Mouse (Mus musculus): ENCODE measurements at regions not wholly inside any gene's neighbourhood (a gene's known extent, or its start where the extent isn't known, plus 50 kb on each side); places are given as distances from the start of the nearest gene placed in this dataset.

- Histone ChIP-seq H3K27ac (no peak overlapping the region), H3K9me3 (ENCODE audit: control insufficient read depth, low read length) (no peaks in the 10 kb centered on the region), H3K4me3 (ENCODE audit: insufficient read depth in 1 of 2, low read depth in 2 of 2, low read length in 2 of 2) (no peak overlapping the region), H3K9ac (replicated peaks) (no peak overlapping the region), H3K4me2 (ENCODE audit: low read depth) (no peak overlapping the region), H3K27me3 (ENCODE audit: control insufficient read depth, insufficient read depth, low read length) (no peaks in the 10 kb centered on the region), H3K4me1 (replicated peaks; ENCODE audit: control insufficient read depth in 2 of 2, insufficient read depth in 2 of 2, low read length in 1 of 2) (no peaks in the 10 kb centered on the region), H3K36me3 (replicated peaks; ENCODE audit: control insufficient read depth, insufficient read depth, low read depth) (no peaks in the 10 kb centered on the region)
- DNase-seq (ENCODE audit: low read depth in 3 of 3, low spot score in 3 of 3) = no peak
- TF ChIP-seq EP300 (IDR thresholded peaks at IDR 0.05; ENCODE audit: low read depth) (no peak), CTCF (IDR thresholded peaks at IDR 0.05; ENCODE audit: low read depth) (no peak)
- no peak for ATAC-seq (ENCODE audit: insufficient read depth)
- WGBS (ENCODE audit: insufficient replicate concordance) = 33% methylated on average over 1 of the region's 1 CpGs
Observed at GRCm38 (mm10) chr12:54283011-54283410, 79.4 kb upstream of the Egln3 start.

GRCm38 (mm10) chr12:54282281-54282921, 78.7 kb upstream of the Egln3 start:
- WGBS (ENCODE audit: insufficient replicate concordance) = 38% methylated on average over 4 of the region's 4 CpGs
- Histone ChIP-seq H3K36me3 (replicated peaks; ENCODE audit: control insufficient read depth, insufficient read depth, low read depth) (no peaks in the 10 kb centered on the region), H3K9me3 (ENCODE audit: control insufficient read depth, low read length) (no peaks in the 10 kb centered on the region), H3K4me2 (ENCODE audit: low read depth) (no peak overlapping the region), H3K4me3 (ENCODE audit: insufficient read depth in 1 of 2, low read depth in 2 of 2, low read length in 2 of 2) (no peak overlapping the region), H3K9ac (replicated peaks) (no peak overlapping the region), H3K4me1 (replicated peaks; ENCODE audit: control insufficient read depth in 2 of 2, insufficient read depth in 2 of 2, low read length in 1 of 2) (no peaks in the 10 kb centered on the region), H3K27ac (no peak overlapping the region), H3K27me3 (ENCODE audit: control insufficient read depth, insufficient read depth, low read length) (no peaks in the 10 kb centered on the region)
- no peak for TF ChIP-seq CTCF (IDR thresholded peaks at IDR 0.05; ENCODE audit: low read depth)
- no peak for TF ChIP-seq EP300 (IDR thresholded peaks at IDR 0.05; ENCODE audit: low read depth)
- DNase-seq (ENCODE audit: low read depth in 3 of 3, low spot score in 3 of 3) = no peak
- no peak for ATAC-seq (ENCODE audit: insufficient read depth)

- no peaks in the 10 kb centered on the region for H3K36me3 ChIP-seq (replicated peaks; ENCODE audit: control insufficient read depth, insufficient read depth, low read depth)
- H3K27me3 ChIP-seq (ENCODE audit: control insufficient read depth, insufficient read depth, low read length) = no peaks in the 10 kb centered on the region
- H3K4me3 ChIP-seq (ENCODE audit: insufficient read depth in 1 of 2, low read depth in 2 of 2, low read length in 2 of 2) = no peak overlapping the region
- H3K27ac ChIP-seq = no peak overlapping the region
- no peak overlapping the region for H3K9ac ChIP-seq (replicated peaks)
- ATAC-seq (ENCODE audit: insufficient read depth) (no peak), DNase-seq (ENCODE audit: low read depth in 3 of 3, low spot score in 3 of 3) (no peak)
- TF ChIP-seq CTCF (IDR thresholded peaks at IDR 0.05; ENCODE audit: low read depth) = no peak
- no peak for TF ChIP-seq EP300 (IDR thresholded peaks at IDR 0.05; ENCODE audit: low read depth)
- no peaks in the 10 kb centered on the region for H3K4me1 ChIP-seq (replicated peaks; ENCODE audit: control insufficient read depth in 2 of 2, insufficient read depth in 2 of 2, low read length in 1 of 2)
- no peak overlapping the region for H3K4me2 ChIP-seq (ENCODE audit: low read depth)
- WGBS (ENCODE audit: insufficient replicate concordance) = 71% methylated on average over 4 of the region's 4 CpGs
- no peaks in the 10 kb centered on the region for H3K9me3 ChIP-seq (ENCODE audit: control insufficient read depth, low read length)
Observed at GRCm38 (mm10) chr12:54280457-54280856, 76.8 kb upstream of the Egln3 start.

- H3K4me1 ChIP-seq (replicated peaks; ENCODE audit: control insufficient read depth in 2 of 2, insufficient read depth in 2 of 2, low read length in 1 of 2) = no peaks in the 10 kb centered on the region
- no peak for ATAC-seq (ENCODE audit: insufficient read depth)
- H3K9ac ChIP-seq (replicated peaks) = no peak overlapping the region
- H3K27ac ChIP-seq = no peak overlapping the region
- no peak for DNase-seq (ENCODE audit: low read depth in 3 of 3, low spot score in 3 of 3)
- no peaks in the 10 kb centered on the region for H3K9me3 ChIP-seq (ENCODE audit: control insufficient read depth, low read length)
- H3K27me3 ChIP-seq (ENCODE audit: control insufficient read depth, insufficient read depth, low read length) = no peaks in the 10 kb centered on the region
- TF ChIP-seq EP300 (IDR thresholded peaks at IDR 0.05; ENCODE audit: low read depth) (no peak), CTCF (IDR thresholded peaks at IDR 0.05; ENCODE audit: low read depth) (no peak)
- H3K4me3 ChIP-seq (ENCODE audit: insufficient read depth in 1 of 2, low read depth in 2 of 2, low read length in 2 of 2) = no peak overlapping the region
- no peak overlapping the region for H3K4me2 ChIP-seq (ENCODE audit: low read depth)
- 69% methylated on average over 3 of the region's 3 CpGs for WGBS (ENCODE audit: insufficient replicate concordance)
- no peaks in the 10 kb centered on the region for H3K36me3 ChIP-seq (replicated peaks; ENCODE audit: control insufficient read depth, insufficient read depth, low read depth)
Observed at GRCm38 (mm10) chr12:54280001-54280400, 76.3 kb upstream of the Egln3 start.

GRCm38 (mm10) chr12:54276978-54277537, 73.4 kb upstream of the Egln3 start:
- 60% methylated on average over 7 of the region's 7 CpGs for WGBS (ENCODE audit: insufficient replicate concordance)

More at GRCm38 (mm10) chr12:54276978-54277537, 73.4 kb upstream of the Egln3 start:
- no peak overlapping the region for H3K4me2 ChIP-seq (ENCODE audit: low read depth)
- no peak for TF ChIP-seq CTCF (IDR thresholded peaks at IDR 0.05; ENCODE audit: low read depth)
- TF ChIP-seq EP300 (IDR thresholded peaks at IDR 0.05; ENCODE audit: low read depth) = no peak
- H3K4me1 ChIP-seq (replicated peaks; ENCODE audit: control insufficient read depth in 2 of 2, insufficient read depth in 2 of 2, low read length in 1 of 2) = no peaks in the 10 kb centered on the region
- no peaks in the 10 kb centered on the region for H3K36me3 ChIP-seq (replicated peaks; ENCODE audit: control insufficient read depth, insufficient read depth, low read depth)
- ATAC-seq (ENCODE audit: insufficient read depth) (no peak), DNase-seq (ENCODE audit: low read depth in 3 of 3, low spot score in 3 of 3) (no peak)
- H3K4me3 ChIP-seq (ENCODE audit: insufficient read depth in 1 of 2, low read depth in 2 of 2, low read length in 2 of 2) = no peak overlapping the region
- H3K9ac ChIP-seq (replicated peaks) = no peak overlapping the region
- H3K27me3 ChIP-seq (ENCODE audit: control insufficient read depth, insufficient read depth, low read length) = no peaks in the 10 kb centered on the region
- no peaks in the 10 kb centered on the region for H3K9me3 ChIP-seq (ENCODE audit: control insufficient read depth, low read length)
- H3K27ac ChIP-seq = no peak overlapping the region
